Mouse (Mus musculus) gastrocnemius, adult 18-20 months (tissue): Measurements from ENCODE around the gene Aph1c. TPM values are rescaled to one million over a fixed set of nuclear protein-coding genes. Genes with fewer than 3 reads are reported as not detected.
A peak's percentile ranks its signal among the peaks of the same experiment; 100 is the strongest.
"Not testable (repeated sequence)": the region's sequence is repeated elsewhere in the genome, so short reads cannot be mapped to it uniquely, and the experiment has no call there.

Source experiments
- DNase-seq: peaks from one replicate; pipeline ENCODE4 v3.0.0; 2021; ENCODE audit warnings: low spot score
- long read RNA-seq, 2 experiments: library from polyadenylated mRNA; stranded (forward); transcript quantifications; one replicate each; pipeline ENCODE4 v2.0.0; 2021
- total RNA-seq, 2 experiments: library from RNA; stranded (reverse); gene quantifications; 2 replicates each; pipeline ENCODE4 v1.2.3; 2021

Gene Aph1c
- under 1 TPM; 0.66 to 0.88 TPM for total RNA-seq
- long read RNA-seq, experiment 1 = 0 reads
- long read RNA-seq, experiment 2, full-length matches to known transcripts = 1 of 2 reads
- long read RNA-seq, experiment 2, partial matches to known transcripts = 0 of 2 reads
- long read RNA-seq, experiment 2, other reads (novel, unspliced or antisense) = 1 of 2 reads

DNA sequence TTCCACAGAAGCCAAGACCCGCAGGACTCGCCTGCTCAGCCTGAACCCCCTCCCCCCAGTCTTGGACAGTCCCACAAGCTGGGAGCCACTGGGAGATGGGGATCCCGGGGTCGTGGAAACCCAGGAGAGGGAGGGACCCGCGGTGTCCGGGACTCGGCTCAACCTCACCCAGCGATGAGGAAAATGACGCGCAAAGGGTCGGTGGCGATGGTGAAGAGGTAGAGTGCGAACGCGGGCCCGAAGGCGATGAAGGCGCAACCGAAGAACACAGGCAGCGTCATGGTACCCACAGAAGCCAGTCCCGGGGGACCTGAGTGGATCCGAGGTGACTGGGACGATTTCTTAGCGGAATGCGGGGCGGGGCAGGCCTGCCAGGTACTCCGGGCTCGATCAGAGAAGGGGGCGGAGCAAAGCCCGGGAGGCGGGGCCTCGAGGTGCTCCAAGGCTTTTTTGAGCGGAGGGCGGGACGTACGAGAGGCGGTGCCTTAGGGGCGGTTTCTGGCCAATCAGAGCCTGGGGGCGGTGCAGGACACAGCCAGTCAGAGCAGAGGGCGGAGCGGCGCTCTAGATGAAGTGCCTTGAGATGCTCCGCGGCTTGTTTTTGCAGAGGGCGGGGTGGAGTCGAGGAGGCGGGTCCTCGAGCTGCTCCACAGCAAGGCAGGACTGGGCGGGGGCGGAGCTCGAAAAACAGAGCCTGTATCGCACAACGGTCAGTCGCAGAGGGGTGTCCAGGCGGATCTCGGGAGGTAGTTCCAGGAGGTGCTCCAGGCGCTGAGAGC is at the start of gene Aph1c:
Gene Aph1c, minus strand, starts transcription at position 409 of the 779 bp plus-strand sequence.
- DNase-seq = peak; percentile 99

DNA sequence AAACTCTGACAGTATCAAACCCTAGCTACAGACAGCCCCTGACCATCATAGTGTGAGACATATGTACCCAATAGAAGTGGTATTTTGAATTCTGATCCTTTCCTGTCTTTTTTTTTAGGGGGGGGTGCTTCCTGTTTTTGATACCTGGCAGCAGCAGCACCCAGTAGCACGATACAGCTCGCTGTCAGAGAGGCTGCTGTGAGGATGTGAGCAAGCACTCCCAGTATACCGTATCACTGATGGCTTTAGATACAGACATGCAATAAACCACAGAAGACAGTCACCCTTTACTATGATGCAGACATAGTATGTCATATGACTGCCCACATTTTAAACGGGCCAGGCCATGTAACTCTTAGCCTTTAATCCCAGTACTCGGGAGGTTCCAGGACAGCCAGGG is 49.0 kb upstream of the Aph1c start:
- DNase-seq = no peak

DNA sequence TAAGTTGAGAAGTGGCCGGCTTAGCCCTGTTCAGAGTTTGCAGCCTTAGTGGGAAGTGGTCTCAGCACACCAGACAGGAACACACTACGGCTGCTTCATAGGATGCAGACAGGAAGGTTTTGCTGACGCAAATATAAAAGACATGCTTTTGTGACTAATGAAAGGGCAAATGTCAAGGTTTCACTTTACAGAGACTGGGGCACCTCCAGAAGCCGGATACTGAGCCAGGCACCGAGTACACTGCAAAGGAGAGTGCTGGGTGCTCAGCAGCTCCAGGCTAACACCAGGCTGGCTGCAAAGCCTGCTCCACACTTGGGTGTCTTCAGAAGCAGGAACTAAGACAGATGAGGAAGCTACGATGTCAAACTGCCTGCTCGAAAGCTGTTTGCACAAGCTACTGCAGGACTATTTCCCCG is 47.9 kb upstream of the Aph1c start:
- DNase-seq = no peak

- no peak for DNase-seq
These were observed 47.3 kb upstream of the Aph1c start for GRCm38 (mm10) chr9:66881858-66882257.

DNA sequence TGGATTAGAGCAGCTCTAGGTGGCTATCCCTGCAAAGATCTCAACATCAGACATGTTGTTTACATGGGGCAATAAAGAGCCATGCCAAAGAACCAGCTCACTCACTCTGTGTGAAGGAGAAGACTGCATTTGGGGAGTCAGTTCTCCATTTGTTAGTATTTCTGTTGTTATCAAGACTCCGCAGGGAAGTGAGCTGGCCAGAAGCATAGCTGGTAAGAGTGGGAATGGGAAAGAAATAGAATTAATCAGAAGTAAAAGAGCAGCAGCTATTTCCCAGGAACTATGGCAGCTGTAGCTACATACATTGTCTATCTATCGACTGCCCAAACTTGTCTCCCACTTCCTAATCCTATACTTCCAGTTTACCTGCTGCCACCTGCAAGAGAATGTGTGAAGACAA is 46.2 kb upstream of the Aph1c start:
- no peak for DNase-seq

- DNase-seq = no peak
These were observed 45.0 kb upstream of the Aph1c start for GRCm38 (mm10) chr9:66879486-66879885.

GRCm38 (mm10) chr9:66878899-66879298 is 44.4 kb upstream of the Aph1c start:
- DNase-seq = no peak

- peak; percentile 39 for DNase-seq
These were observed 42.1 kb upstream of the Aph1c start for GRCm38 (mm10) chr9:66876577-66876976.

DNA sequence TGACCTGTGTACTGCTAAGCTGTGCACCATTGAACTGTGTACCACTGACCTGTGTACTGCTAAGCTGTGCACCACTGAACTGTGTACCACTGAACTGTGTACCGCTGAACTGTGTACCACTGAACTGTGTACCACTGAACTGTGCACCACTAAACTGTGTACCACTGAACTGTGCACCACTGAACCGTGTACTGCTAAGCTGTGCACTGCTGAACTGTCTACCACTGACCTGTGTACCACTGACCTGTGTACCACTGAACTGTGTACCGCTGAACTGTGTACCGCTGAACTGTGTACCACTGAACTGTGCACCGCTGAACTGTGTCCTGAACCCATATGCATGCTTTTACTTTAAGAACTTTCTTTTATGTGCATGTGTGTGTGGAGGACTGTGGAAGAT is 39.8 kb upstream of the Aph1c start:
- no peak for DNase-seq

DNA sequence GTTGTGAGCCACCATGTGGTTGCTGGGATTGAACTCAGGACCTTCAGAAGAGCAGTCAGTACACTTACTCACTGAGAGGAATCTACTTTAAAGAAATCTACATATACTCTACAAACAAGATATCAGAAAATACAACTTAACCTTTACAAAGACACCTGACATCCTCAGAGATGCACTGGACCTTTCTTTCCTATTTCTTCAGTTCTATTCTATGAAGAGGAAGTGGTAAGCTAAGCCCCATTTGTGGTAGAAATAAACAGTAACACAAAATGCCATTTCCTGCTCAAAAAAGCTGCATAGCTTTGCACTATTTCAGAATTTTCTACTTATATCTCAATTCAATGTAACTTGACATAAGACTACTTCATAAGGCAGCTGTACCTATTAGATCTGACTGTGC is 39.0 kb upstream of the Aph1c start:
- no peak for DNase-seq

DNA sequence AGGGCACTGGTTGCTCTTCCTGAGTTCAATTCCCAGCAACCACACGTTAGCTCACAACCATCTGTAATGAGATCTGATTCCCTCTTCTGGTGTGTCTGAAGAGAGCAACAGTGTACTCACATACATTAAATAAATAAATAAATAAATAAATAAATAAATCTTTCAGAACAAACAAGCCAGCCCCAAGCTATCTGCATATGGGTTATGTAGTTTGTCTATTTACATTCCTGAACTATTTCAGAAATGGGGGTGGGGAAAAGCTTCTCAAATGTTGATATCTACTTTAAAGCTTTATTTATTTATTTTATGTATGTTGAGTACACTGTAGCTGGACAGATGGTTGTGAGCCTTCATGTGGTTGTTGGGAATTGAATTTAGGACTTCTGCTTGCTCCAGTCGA is 38.5 kb upstream of the Aph1c start:
- DNase-seq = not testable (repeated sequence)

DNA sequence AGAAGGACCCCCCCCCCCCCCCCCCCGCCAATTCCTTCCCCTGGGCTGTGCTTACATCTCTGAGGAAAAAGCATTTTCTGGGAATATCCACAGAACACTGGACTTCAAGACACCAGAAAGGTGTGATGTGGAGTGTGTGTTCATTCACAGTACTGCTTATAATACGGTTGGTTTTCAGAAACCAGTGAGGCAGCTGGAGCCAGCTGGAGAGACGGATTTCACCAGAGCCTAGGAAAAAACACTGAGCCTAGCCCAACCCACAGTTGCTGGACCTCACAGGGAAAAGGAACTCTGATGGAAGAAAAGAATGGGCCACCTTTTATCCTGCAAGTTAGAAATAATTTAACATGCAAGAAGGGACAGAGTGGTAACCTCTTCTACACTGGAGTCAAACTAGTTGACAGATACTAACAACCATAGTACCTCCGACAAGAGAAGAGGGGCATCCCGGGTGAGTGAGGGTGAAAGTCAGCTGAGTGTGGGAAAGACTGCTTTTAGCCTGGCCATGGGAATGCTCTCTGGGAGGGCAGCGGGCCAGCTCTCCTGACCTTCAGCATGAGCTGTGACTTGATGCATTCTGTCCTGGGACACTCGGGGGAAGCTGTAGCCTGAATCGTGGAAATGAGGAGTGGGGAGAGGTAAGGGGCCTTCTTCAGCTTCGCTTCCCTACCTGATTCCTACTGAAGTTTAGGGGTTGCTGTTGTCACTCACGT is 37.6 kb upstream of the Aph1c start:
- DNase-seq = peak; percentile 53

GRCm38 (mm10) chr9:66864708-66865107 is 30.2 kb upstream of the Aph1c start:
- no peak for DNase-seq

DNA sequence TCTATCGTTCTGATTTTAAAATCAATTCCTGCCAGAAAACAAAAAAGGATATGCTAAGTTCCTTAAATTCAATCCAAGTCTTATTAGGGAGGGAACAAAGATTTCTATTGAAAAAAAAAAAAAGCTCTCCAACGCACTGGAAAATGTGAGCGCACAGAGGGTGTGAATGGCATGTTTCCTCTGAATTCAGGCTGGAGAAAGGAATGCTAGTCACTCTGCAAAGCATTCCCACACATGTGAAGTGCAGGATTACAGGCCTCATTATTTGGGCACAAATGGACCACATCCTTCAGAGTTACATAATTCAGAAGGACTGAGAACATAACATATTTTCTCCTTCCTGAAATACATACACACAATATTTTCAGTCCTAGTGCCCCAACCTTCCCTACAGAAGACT is 28.9 kb upstream of the Aph1c start:
- peak; percentile 9 for DNase-seq

DNA sequence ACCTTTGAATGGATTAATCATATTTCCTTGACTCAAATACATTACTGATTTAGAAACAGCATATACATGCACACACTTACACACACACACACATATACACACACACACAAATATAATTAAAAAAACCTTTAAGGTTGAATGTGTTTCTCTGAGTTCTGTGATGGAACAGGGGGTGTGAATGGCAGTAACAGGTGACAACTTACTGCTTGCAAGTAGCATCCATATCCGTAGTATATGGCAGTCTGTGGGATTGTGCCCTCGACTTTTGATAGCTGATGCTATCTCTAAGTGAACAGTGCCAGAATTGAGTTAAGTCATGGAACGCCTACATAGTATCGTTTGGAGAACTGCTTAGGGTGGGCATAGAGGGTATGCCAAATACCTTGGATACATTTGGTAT is 27.7 kb upstream of the Aph1c start:
- no peak for DNase-seq

- no peak for DNase-seq
These were observed 26.7 kb upstream of the Aph1c start for GRCm38 (mm10) chr9:66861104-66861767.

DNA sequence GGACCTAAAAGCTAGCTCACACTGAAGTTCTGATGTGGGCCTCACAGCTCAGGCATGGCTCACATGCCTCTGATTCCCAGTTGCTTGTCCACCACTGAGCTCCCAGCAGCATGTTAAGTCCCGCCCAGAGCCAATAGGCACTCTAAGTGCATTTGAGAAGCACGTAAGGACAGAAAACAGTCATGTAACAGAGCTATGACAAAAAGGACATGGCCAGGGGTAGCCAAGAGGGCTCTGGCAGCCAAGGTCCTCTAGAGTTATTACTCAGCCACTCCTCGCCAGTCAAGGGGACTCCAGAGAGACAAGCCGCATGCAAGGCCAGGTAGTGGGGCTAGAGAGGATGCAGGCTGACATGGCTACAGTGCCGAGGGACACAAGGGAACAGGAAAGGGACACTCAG is 25.0 kb upstream of the Aph1c start:
- no peak for DNase-seq

- DNase-seq = no peak
These were observed 21.3 kb upstream of the Aph1c start for GRCm38 (mm10) chr9:66855865-66856264.

DNA sequence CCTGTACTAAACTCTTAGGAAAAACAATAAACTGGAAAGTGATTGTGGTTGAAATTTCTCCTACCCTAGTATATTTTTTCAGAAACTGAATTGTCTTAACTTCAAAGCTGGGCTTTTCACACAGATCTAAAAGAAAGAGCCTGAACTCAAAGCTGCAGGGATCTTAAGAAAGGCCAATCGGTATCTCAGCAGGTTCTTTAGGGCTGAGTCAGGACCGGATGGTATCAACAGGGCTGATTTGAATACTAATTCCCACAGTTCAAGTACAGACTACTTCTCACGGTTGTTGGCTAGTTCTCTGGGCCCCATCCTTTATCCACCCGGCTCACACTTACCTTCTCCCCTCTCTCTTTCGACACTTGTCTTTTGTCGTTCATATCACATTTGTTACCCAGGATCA is 18.1 kb upstream of the Aph1c start:
- no peak for DNase-seq

DNA sequence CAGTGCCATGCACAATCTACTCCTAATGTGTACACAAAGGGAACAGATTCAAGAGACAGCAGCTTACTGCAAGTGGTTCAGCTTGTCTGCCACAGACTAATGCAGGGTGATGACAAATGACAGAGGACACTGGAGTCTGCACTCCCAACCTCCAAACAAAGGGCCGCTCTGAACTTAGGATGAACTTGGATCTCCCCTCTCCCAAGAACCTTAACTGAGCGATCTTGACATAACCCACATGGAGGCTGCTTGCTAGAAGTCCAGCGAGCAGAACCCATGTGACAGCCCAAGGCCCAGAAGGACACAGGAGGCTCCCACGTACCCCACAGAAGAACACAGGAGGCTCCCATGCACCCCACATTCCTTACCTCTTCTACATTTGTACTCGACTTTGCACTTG is 16.4 kb upstream of the Aph1c start:
- no peak for DNase-seq

GRCm38 (mm10) chr9:66846822-66847221 is 12.3 kb upstream of the Aph1c start:
- no peak for DNase-seq

DNA sequence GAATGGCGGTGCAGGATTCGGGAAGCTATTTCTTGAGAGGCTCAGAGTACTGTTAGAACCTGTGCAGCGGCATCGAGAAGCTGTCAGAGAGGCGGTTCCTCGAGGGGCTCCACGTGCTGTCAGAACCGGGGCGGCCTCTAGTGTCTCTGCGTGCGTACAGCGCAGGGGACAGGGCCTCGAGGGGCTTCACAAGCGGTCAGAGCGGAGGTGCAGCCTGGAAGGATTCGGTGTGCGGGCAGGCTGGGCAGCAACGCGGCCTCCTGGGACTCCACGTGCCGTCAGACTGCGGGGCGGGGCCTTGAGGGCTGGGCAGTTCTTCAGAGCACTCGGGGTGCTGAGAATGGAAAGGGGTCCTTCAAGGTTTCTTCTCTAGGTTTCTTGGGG is 563 bp upstream of the Aph1c start:
- no peak for DNase-seq
